Mouse (Mus musculus) forebrain, embryonic 13.5 days (tissue): ENCODE data around the gene Slc16a13. TPM values are rescaled to one million over a fixed set of nuclear protein-coding genes. Genes with fewer than 3 reads are reported as not detected.
"Not testable (repeated sequence)": the region's sequence is repeated elsewhere in the genome, so short reads cannot be mapped to it uniquely, and the experiment has no call there.

Source experiments
- ATAC-seq: fragments of 200-750 bp; cut with Nextera tagmentation; 2 replicates; pipeline ENCODE4 v1.8.0; 2017
- H3K27ac ChIP-seq: fragments of 300-500 bp; sonication (generic); 2 replicates; pipeline ENCODE4 v1.5.1; 2015; ENCODE audit warnings: inconsistent platforms, mild to moderate bottlenecking, moderate library complexity
- H3K27me3 ChIP-seq: fragments of 300-500 bp; sonication (generic); 2 replicates; pipeline ENCODE4 v1.6.1; 2015; ENCODE audit warnings: mild to moderate bottlenecking, inconsistent platforms
- H3K36me3 ChIP-seq: fragments of 300-500 bp; sonication (generic); 2 replicates; pipeline ENCODE4 v1.6.1; 2015; ENCODE audit warnings: mild to moderate bottlenecking, inconsistent platforms; ENCODE audit not compliant: poor library complexity, severe bottlenecking
- H3K4me1 ChIP-seq: fragments of 300-500 bp; sonication (generic); 2 replicates; pipeline ENCODE4 v1.6.1; 2015; ENCODE audit warnings: inconsistent platforms
- H3K4me2 ChIP-seq: fragments of 300-500 bp; sonication (generic); 2 replicates; pipeline ENCODE4 v1.6.1; 2015; ENCODE audit warnings: inconsistent platforms, mild to moderate bottlenecking, moderate library complexity
- H3K4me3 ChIP-seq: fragments of 300-500 bp; sonication (generic); 2 replicates; pipeline ENCODE4 v1.5.1; 2015; ENCODE audit warnings: mild to moderate bottlenecking, inconsistent platforms
- H3K9ac ChIP-seq: fragments of 300-500 bp; sonication (generic); 2 replicates; pipeline ENCODE4 v1.6.1; 2015; ENCODE audit warnings: mild to moderate bottlenecking, inconsistent platforms
- H3K9me3 ChIP-seq: fragments of 300-500 bp; sonication (generic); replicated peaks from 2 replicates; pipeline ENCODE4 v1.6.1; 2016; ENCODE audit warnings: inconsistent platforms
- WGBS: fragments of 180-500 bp; shearing (Covaris S2); methylation state at CpG from one replicate; pipeline ENCODE4 v1.1.7; 2015; 5-methylcytosine and 5-hydroxymethylcytosine counted together
- microRNA counts: library from miRNA; unstranded; fragments of <30 nt; microRNA quantifications from one replicate; lab custom pipeline; 2016
- microRNA-seq: library from miRNA; unstranded; fragments of <30 nt; microRNA quantifications from one replicate; pipeline ENCODE4, GENCODE M21; 2016
- polyA plus RNA-seq: library from polyadenylated mRNA; unstranded; fragments of >200 nt; fragmentation: Nextera tagmentation; extraction: Ambion mirVana; gene quantifications from 2 replicates; pipeline ENCODE4 v1.2.1, GENCODE M21; 2015

Gene Slc16a13
- polyA plus RNA-seq, 1 experiment from 2014 or later = 14.8 TPM

GRCm38 (mm10) chr11:70178756-70179155, 42.1 kb downstream of the Slc16a13 start:
- Histone ChIP-seq H3K27me3 (no peaks in the 10 kb centered on the region), H3K4me3 (no peak overlapping the region), H3K27ac (no peak overlapping the region), H3K4me1 (no peaks in the 10 kb centered on the region), H3K9me3 (no peaks in the 10 kb centered on the region; the same call in 1 of the 2 replicates), H3K9ac (no peak overlapping the region), H3K4me2 (no peak overlapping the region), H3K36me3 (no peaks in the 10 kb centered on the region)
- WGBS = 79% methylated on average over 11 of the region's 11 CpGs
- no peak for ATAC-seq

DNA sequence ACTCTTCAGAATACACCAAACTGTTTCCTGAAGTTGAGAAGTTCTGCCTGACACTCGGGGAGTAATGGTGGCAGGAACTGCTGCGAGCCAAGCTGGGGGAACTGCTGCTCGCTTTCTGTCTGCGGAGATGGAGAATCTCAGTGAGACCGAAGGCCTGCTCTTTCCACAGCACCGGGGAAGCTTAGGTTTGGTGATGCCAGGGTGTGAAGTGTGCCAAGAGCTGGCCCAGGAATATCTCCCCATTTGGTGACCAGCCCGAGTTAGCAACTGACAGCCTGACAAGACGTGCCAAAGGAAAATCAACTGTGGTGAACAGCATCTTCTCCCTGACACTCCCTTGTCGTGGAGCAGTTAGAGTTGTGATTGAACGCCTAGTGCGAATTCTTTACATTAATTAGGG, 42.6 kb downstream of the Slc16a13 start:
- H3K36me3 ChIP-seq = no peaks in the 10 kb centered on the region
- H3K27me3 ChIP-seq = no peaks in the 10 kb centered on the region
- H3K27ac ChIP-seq = no peak overlapping the region
- H3K4me2 ChIP-seq = no peak overlapping the region
- 90% methylated on average over 11 of the region's 11 CpGs for WGBS
- no peak for ATAC-seq
- no peak overlapping the region for H3K4me3 ChIP-seq
- H3K4me1 ChIP-seq = no peaks in the 10 kb centered on the region
- H3K9me3 ChIP-seq = no peaks in the 10 kb centered on the region; the same call in 1 of the 2 replicates
- no peak overlapping the region for H3K9ac ChIP-seq

GRCm38 (mm10) chr11:70177647-70178046, 43.2 kb downstream of the Slc16a13 start:
- Histone ChIP-seq H3K9ac (no peak overlapping the region), H3K36me3 (no peaks in the 10 kb centered on the region), H3K27ac (no peak overlapping the region), H3K27me3 (no peaks in the 10 kb centered on the region), H3K4me1 (no peaks in the 10 kb centered on the region), H3K9me3 (no peaks in the 10 kb centered on the region; the same call in 1 of the 2 replicates), H3K4me2 (no peak overlapping the region), H3K4me3 (no peak overlapping the region)
- ATAC-seq = no peak
- WGBS = 78% methylated on average over 8 of the region's 8 CpGs

DNA sequence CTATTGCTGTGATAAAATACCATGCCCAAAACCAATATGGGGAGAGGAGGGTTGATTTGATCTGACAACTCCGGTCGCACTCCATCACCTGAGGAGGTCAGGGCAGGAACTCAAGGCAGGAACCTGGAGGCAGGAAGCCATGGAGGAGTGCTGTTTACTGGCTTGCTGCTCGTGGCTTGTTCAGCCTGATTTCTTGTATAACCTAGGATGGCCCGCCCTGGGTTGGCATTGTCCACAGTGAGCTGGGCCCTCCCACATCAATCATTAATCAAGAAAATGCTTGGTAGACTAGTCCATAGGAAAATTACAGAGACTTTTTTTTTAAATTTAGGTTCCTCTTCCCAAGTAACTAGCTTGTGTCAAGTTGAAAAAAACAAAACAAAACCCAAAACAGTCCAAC, 46.4 kb downstream of the Slc16a13 start:
- 75% methylated on average over 4 of the region's 4 CpGs for WGBS
- ATAC-seq = no peak
- no peak overlapping the region for H3K4me2 ChIP-seq

GRCm38 (mm10) chr11:70172298-70172697, 48.6 kb downstream of the Slc16a13 start:
- no peak overlapping the region for H3K4me2 ChIP-seq
- H3K4me1 ChIP-seq = no peaks in the 10 kb centered on the region
- no peaks in the 10 kb centered on the region for H3K27me3 ChIP-seq
- no peaks in the 10 kb centered on the region for H3K36me3 ChIP-seq
- H3K9me3 ChIP-seq = no peaks in the 10 kb centered on the region
- no peak overlapping the region for H3K27ac ChIP-seq
- no peak overlapping the region for H3K4me3 ChIP-seq
- WGBS = 56% methylated on average over 5 of the region's 5 CpGs
- no peak for ATAC-seq
- no peak overlapping the region for H3K9ac ChIP-seq

More for the DNA sequence above, 46.4 kb downstream of the Slc16a13 start:
- H3K9me3 ChIP-seq = no peaks in the 10 kb centered on the region; the same call in 1 of the 2 replicates
- H3K27me3 ChIP-seq = no peaks in the 10 kb centered on the region
- no peak overlapping the region for H3K4me3 ChIP-seq
- no peaks in the 10 kb centered on the region for H3K36me3 ChIP-seq
- no peaks in the 10 kb centered on the region for H3K4me1 ChIP-seq
- no peak overlapping the region for H3K27ac ChIP-seq
- no peak overlapping the region for H3K9ac ChIP-seq

DNA sequence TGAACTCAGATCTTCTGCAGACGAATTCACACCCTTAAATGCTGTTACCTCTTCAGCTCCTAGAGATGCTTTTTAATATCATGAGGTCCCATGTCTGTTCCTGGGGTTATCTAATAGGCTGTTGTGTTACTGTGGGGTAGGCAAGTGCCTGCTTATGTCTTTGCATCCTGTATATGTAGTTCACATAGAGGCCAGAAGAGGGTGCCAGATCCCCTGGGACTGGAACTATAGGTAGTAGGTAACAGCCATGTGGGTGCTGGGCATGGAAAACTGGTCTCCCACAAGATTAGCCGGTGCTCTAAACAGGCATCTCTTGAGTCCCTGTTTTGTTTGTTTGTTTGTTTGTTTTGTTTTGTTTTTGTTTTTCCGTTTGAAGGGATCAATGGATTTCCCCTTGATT, 49.0 kb downstream of the Slc16a13 start:
- Histone ChIP-seq H3K9ac (no peak overlapping the region), H3K4me2 (no peak overlapping the region), H3K27ac (no peak overlapping the region), H3K27me3 (no peaks in the 10 kb centered on the region), H3K9me3 (no peaks in the 10 kb centered on the region), H3K4me3 (no peak overlapping the region), H3K36me3 (no peaks in the 10 kb centered on the region), H3K4me1 (no peaks in the 10 kb centered on the region)
- WGBS = 53% methylated on average over 3 of the region's 3 CpGs
- ATAC-seq = no peak

DNA sequence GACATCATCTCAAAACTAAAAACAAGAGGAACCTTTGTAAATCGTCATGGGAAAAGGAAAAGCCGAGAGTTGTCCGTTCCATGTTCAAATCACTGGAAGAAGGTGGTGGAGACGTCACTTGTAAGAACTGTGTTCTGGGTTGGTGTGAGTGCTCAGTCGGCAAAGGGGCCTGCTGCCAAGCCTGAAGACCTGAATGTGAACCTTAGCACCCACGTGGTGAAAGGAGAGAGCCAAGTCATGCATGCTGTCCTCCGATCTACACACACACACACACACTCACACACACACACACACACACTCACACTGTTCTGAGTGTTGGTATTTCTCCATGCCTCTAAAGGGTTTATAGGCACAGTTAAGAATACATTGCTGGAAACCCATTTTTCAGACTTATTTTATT, 49.7 kb downstream of the Slc16a13 start:
- Histone ChIP-seq H3K27ac (no peak overlapping the region), H3K4me1 (no peaks in the 10 kb centered on the region), H3K9me3 (no peaks in the 10 kb centered on the region), H3K4me3 (no peak overlapping the region), H3K36me3 (no peaks in the 10 kb centered on the region), H3K27me3 (no peaks in the 10 kb centered on the region), H3K9ac (no peak overlapping the region), H3K4me2 (no peak overlapping the region)
- 79% methylated on average over 7 of the region's 7 CpGs for WGBS
- no peak for ATAC-seq

GRCm38 (mm10) chr11:70170291-70170690, 50.6 kb downstream of the Slc16a13 start:
- no peaks in the 10 kb centered on the region for H3K36me3 ChIP-seq
- H3K9ac ChIP-seq = no peak overlapping the region
- no peak overlapping the region for H3K4me2 ChIP-seq
- no peak overlapping the region for H3K4me3 ChIP-seq
- no peaks in the 10 kb centered on the region for H3K9me3 ChIP-seq
- no peaks in the 10 kb centered on the region for H3K27me3 ChIP-seq
- WGBS = 87% methylated on average over 7 of the region's 7 CpGs
- H3K4me1 ChIP-seq = no peaks in the 10 kb centered on the region
- no peak overlapping the region for H3K27ac ChIP-seq
- no peak for ATAC-seq

GRCm38 (mm10) chr11:70169471-70169870, 51.4 kb downstream of the Slc16a13 start:
- H3K4me1 ChIP-seq, H3K36me3 ChIP-seq, H3K27me3 ChIP-seq, H3K9ac ChIP-seq, ATAC-seq, H3K27ac ChIP-seq, H3K9me3 ChIP-seq, H3K4me2 ChIP-seq, H3K4me3 ChIP-seq: not testable (repeated sequence)
- WGBS = 90% methylated on average over 7 of the region's 7 CpGs

- 72% methylated on average over 7 of the region's 7 CpGs for WGBS
- H3K36me3 ChIP-seq = no peaks in the 10 kb centered on the region
- no peak overlapping the region for H3K27ac ChIP-seq
- H3K9ac ChIP-seq = no peak overlapping the region
- no peaks in the 10 kb centered on the region for H3K4me1 ChIP-seq
- no peak for ATAC-seq
- H3K4me3 ChIP-seq = no peak overlapping the region
- H3K4me2 ChIP-seq = no peak overlapping the region
- H3K9me3 ChIP-seq = no peaks in the 10 kb centered on the region
- H3K27me3 ChIP-seq = no peaks in the 10 kb centered on the region
These were observed 52.7 kb downstream of the Slc16a13 start for GRCm38 (mm10) chr11:70168136-70168535.

MicroRNAs encoded within 50 kb of the gene (microRNA counts, 519-probe panel; counts per million panel counts)
- microRNA mmu-miR-195 (lab: Ali Mortazavi, UCI) = 177 counts per million, percentile 53 among the panel's probes with 10 or more counts
- 177 counts per million, percentile 53 among the panel's probes with 10 or more counts for microRNA mmu-miR-497 (lab: Ali Mortazavi, UCI)

Small RNA genes lying within 50 kb of the gene (microRNA-seq; reads per million reads assigned to microRNA genes)
- gene Mir195a (366 reads per million, percentile 68 among the genes with 10 or more reads in this experiment), gene Mir497 (not detected), gene Mir497b (not detected)

Other genes with a start within 250 kb of the Slc16a13 start
- 21.1 and 24.3 TPM in 2 replicates for gene Ctdnep1, start 239.9 kb downstream of the Slc16a13 start, polyA plus RNA-seq
- gene Elp5, start 238.5 kb downstream of the Slc16a13 start, polyA plus RNA-seq = 157 and 164 TPM in 2 replicates
- 598 and 670 TPM in 2 replicates for gene Gabarap, start 229.9 kb downstream of the Slc16a13 start, polyA plus RNA-seq
- 78.5 and 79.9 TPM in 2 replicates for gene Phf23, start 225.3 kb downstream of the Slc16a13 start, polyA plus RNA-seq
- 31.8 and 35.4 TPM in 2 replicates for gene Dvl2, start 220.5 kb downstream of the Slc16a13 start, polyA plus RNA-seq
- gene Acadvl, start 205.7 kb downstream of the Slc16a13 start, polyA plus RNA-seq = 48.7 and 51.3 TPM in 2 replicates
- 26.2 and 31.1 TPM in 2 replicates for gene Dlg4, start 204.1 kb downstream of the Slc16a13 start, polyA plus RNA-seq
- 0.37 and 0.59 TPM in 2 replicates for gene Asgr1, start 167.0 kb downstream of the Slc16a13 start, polyA plus RNA-seq
- gene Asgr2, start 128.4 kb downstream of the Slc16a13 start, polyA plus RNA-seq = not detected in 2 replicates
- gene Mgl2, start 90.7 kb downstream of the Slc16a13 start, polyA plus RNA-seq = 0.32 TPM in 1 of 2 replicates, not detected in the other
- 0.53 TPM in 1 of 2 replicates, not detected in the other for gene Clec10a, start 64.9 kb downstream of the Slc16a13 start, polyA plus RNA-seq
- 1.8 and 2.2 TPM in 2 replicates for gene Slc16a11, start 8.3 kb downstream of the Slc16a13 start, polyA plus RNA-seq
- gene Bcl6b, start 8.7 kb upstream of the Slc16a13 start, polyA plus RNA-seq = 4.3 and 4.7 TPM in 2 replicates
- gene 0610010K14Rik, start 16.9 kb upstream of the Slc16a13 start, polyA plus RNA-seq = 226 and 229 TPM in 2 replicates
- 10.7 and 12.1 TPM in 2 replicates for gene Gm21988, start 18.8 kb upstream of the Slc16a13 start, polyA plus RNA-seq
- 227 and 236 TPM in 2 replicates for gene Rnasek, start 18.8 kb upstream of the Slc16a13 start, polyA plus RNA-seq
- 0.74 and 1.0 TPM in 2 replicates for gene Alox12, start 34.3 kb upstream of the Slc16a13 start, polyA plus RNA-seq
- gene Alox12e, start 101.6 kb upstream of the Slc16a13 start, polyA plus RNA-seq = not detected in 2 replicates
- gene Alox15, start 131.0 kb upstream of the Slc16a13 start, polyA plus RNA-seq = 0.15 TPM in 1 of 2 replicates, not detected in the other
- gene Pelp1, start 189.0 kb upstream of the Slc16a13 start, polyA plus RNA-seq = 32.0 and 36.3 TPM in 2 replicates
- gene Arrb2, start 211.6 kb upstream of the Slc16a13 start, polyA plus RNA-seq = 33.0 and 33.2 TPM in 2 replicates
- 36.6 and 40.8 TPM in 2 replicates for gene Med11, start 230.9 kb upstream of the Slc16a13 start, polyA plus RNA-seq
- 0.37 and 0.58 TPM in 2 replicates for gene Zmynd15, start 238.4 kb upstream of the Slc16a13 start, polyA plus RNA-seq
- 0.71 and 0.83 TPM in 2 replicates for gene Cxcl16, start 238.9 kb upstream of the Slc16a13 start, polyA plus RNA-seq